Mouse (Mus musculus): ENCODE measurements around the gene Slc5a12. TPM values are rescaled to one million over a fixed set of nuclear protein-coding genes. Genes with fewer than 3 reads are reported as not detected.

The Slc5a12 gene
- total and polyA plus RNA-seq, 3 experiments, result not detected

GRCm38 (mm10) chr2:110562621-110563020 is 34.5 kb upstream of the Slc5a12 start:
- Histone ChIP-seq H3K27ac (ENCODE audit: control insufficient read depth, low read depth, low read length) (no peak overlapping the region), H3K9me3 (replicated peaks; ENCODE audit: insufficient read depth, low read length) (no peaks in the 10 kb centered on the region; the same call in 1 of the 2 replicates), H3K4me3 (ENCODE audit: control insufficient read depth in 1 of 2, insufficient read depth in 1 of 2, low read depth in 2 of 2, low read length in 2 of 2) (no peak overlapping the region), H3K9ac (ENCODE audit: control insufficient read depth, low read depth, low read length, poor library complexity, severe bottlenecking) (no peak overlapping the region), H3K36me3 (ENCODE audit: control insufficient read depth in 1 of 2, insufficient read depth in 2 of 2, low read length in 2 of 2) (no peaks in the 10 kb centered on the region), H3K27me3 (ENCODE audit: control insufficient read depth in 1 of 2, insufficient read depth in 2 of 2, low read length in 2 of 2) (no peaks in the 10 kb centered on the region), H3K79me2 (ENCODE audit: control insufficient read depth, insufficient read depth, low read length, poor library complexity) (no peaks in the 10 kb centered on the region), H3K4me1 (ENCODE audit: control insufficient read depth in 1 of 2, insufficient read depth in 2 of 2, low read length in 2 of 2) (no peaks in the 10 kb centered on the region)
- no peak for DNase-seq (ENCODE audit: low read depth, low spot score)
- TF ChIP-seq USF2 (IDR thresholded peaks at IDR 0.05; ENCODE audit: borderline replicate concordance in 1 of 2, insufficient read depth in 1 of 2, low read depth in 1 of 2, low read length in 2 of 2) (no peak), TBP (IDR thresholded peaks at IDR 0.05; ENCODE audit: low read depth, low read length) (no peak), POLR2A (IDR thresholded peaks at IDR 0.05; ENCODE audit: control insufficient read depth in 1 of 2, insufficient read depth in 1 of 2, low read depth in 1 of 2, low read length in 2 of 2, poor library complexity in 1 of 2) (no peak), KAT2A (conservative IDR thresholded peaks at IDR 0.05; ENCODE audit: low read depth, low read length) (no peak), ELF1 (IDR thresholded peaks at IDR 0.05; ENCODE audit: low read depth, low read length) (no peak), UBTF (IDR thresholded peaks at IDR 0.05; ENCODE audit: borderline replicate concordance, insufficient read depth, low read depth, low read length) (no peak), MAFK (IDR thresholded peaks at IDR 0.05; ENCODE audit: borderline replicate concordance, low read depth, low read length) (no peak), ZKSCAN1 (IDR thresholded peaks at IDR 0.05; ENCODE audit: low read depth, low read length) (no peak), RAD21 (IDR thresholded peaks at IDR 0.05; ENCODE audit: low read depth, low read length) (no peak), EP300 (IDR thresholded peaks at IDR 0.05; ENCODE audit: low read depth in 1 of 2, low read length in 2 of 2) (no peak), USF1 (IDR thresholded peaks at IDR 0.05; ENCODE audit: low read depth, low read length) (no peak), CTCF (IDR thresholded peaks at IDR 0.05 in 2 of 3, conservative IDR thresholded peaks at IDR 0.05 in 1 of 3; ENCODE audit: control insufficient read depth in 1 of 3, insufficient read depth in 1 of 3, low read depth in 2 of 3, low read length in 3 of 3, poor library complexity in 1 of 3, severe bottlenecking in 1 of 3) (no peak), NELFE (IDR thresholded peaks at IDR 0.05; ENCODE audit: low read depth, low read length) (no peak), POLR2AphosphoS5 (IDR thresholded peaks at IDR 0.05; ENCODE audit: borderline replicate concordance, low read depth, low read length) (no peak), MYC (IDR thresholded peaks at IDR 0.05; ENCODE audit: low read depth, low read length) (no peak), GATA1 (IDR thresholded peaks at IDR 0.05; ENCODE audit: low read depth, low read length) (no peak), TCF12 (IDR thresholded peaks at IDR 0.05; ENCODE audit: low read depth, low read length) (no peak), SIN3A (IDR thresholded peaks at IDR 0.05; ENCODE audit: low read length) (no peak), E2F4 (IDR thresholded peaks at IDR 0.05; ENCODE audit: borderline replicate concordance, low read depth, low read length) (no peak)

Measured in MEL (cell line).